Mouse (Mus musculus): ENCODE data around the gene Ergic3. TPM values are rescaled to one million over a fixed set of nuclear protein-coding genes. Genes with fewer than 3 reads are reported as not detected.

Ergic3 gene
- total RNA-seq (2021): 10 to 100 TPM; 52.9 to 53.0 TPM
- long read RNA-seq, experiment 1, transcript Ergic3-201 (13 exons, 1,377 nt): major isoform, 118 of 136 reads
- long read RNA-seq, experiment 1, partial matches to known transcripts: 9 of 136 reads
- long read RNA-seq, experiment 1, other reads (novel, unspliced or antisense): 7 of 136 reads
- long read RNA-seq, experiment 2, transcript Ergic3-201 (13 exons, 1,377 nt): major isoform, 115 of 129 reads
- long read RNA-seq, experiment 2, partial matches to known transcripts: 7 of 129 reads
- long read RNA-seq, experiment 2, other reads (novel, unspliced or antisense): 6 of 129 reads

DNA sequence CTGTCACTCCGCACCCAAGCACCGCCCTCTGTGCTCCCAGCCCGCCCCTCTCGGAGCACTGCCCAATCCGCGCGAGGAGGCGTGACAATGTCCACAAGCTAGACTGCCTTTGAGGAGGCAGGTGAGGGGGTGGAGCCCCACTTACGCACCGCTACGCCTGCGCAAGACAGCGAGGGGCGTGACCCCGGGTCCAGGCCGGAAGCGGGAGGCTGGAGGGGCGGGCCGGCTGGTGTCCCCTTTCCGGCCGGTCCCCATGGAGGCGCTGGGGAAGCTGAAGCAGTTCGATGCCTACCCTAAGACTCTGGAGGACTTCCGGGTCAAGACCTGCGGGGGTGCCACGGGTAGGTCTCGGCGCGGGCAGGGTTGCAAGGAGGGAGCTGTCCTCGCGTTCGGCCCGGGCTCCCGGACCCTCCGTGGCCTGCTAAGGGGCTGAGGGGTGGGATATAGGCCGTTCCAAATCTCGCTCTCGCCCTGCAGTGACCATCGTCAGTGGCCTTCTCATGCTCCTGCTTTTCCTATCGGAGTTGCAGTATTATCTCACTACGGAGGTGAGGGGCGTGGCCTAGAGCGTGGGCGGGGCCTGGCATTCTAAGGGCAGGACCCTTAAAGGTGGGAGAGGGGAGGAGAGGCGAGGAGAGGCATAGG, at the start of gene Ergic3, which contains the start of gene 6430550D23Rik:
Ergic3 (plus strand) TSS at position 158 of the 645 bp plus-strand sequence.
6430550D23Rik (minus strand) TSS at position 90 of the 645 bp plus-strand sequence.
- DNase-seq (ENCODE audit: low spot score): peak; percentile 99

DNA sequence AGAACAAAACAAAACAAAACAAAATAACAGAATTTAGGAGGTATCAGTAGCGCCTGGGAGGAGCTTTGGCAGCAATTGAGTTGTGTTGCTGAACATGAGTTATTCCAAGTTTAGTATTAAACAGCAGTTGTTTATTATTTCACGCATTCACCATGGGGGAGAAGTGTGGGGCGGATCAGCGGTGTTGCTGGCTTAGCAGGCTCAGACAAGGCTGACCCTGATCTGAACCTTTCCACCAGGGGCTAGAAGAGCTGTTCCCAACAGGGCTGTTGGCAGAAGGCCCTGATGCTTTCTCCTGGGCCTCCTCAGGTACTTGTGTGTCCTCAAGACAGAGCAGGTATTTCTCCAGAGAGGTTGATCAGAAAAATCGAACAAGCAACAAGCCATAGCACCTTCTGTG, 47.9 kb upstream of the Ergic3 start:
- no peak for DNase-seq (ENCODE audit: low spot score)

DNA sequence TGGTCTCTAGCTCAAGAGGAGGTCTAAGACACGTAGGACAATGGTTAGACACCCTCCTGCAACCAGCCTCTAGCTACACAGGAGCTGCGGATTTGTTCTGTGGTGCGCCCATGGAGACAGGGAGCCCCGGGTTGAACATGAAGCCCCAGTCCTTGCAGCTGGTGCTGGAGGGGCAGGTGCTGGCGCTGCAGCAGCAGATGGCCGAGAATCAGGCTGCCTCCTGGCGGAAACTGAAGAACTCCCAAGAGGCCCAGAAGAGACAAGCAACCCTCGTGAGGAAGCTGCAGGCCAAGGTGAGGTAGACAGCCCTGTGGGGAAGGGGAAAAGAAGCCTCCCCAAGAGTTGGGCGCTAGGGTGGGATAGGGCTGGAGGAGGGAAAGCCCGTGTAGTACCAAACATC, 46.0 kb upstream of the Ergic3 start:
- no peak for DNase-seq (ENCODE audit: low spot score)

DNA sequence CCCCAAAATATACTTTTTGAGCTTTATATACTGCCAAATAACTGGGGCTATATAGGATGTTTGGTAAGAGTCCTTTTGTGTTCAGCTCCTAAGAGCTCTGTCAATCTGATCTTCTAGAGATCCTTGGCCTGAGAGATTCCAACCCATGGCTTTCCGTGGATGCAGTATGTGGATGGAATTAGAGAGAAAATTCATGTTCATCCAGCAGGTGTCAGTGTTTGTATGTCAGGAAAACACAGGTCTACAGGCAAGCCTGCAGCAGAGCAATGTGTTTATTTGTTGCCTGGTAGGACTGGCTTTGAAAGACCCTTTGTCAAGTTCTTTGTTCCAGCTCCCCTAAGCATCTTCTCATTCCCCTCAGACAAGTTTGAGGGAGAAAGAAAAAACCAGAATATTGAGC, 44.9 kb upstream of the Ergic3 start:
- DNase-seq (ENCODE audit: low spot score): peak; percentile 31

DNA sequence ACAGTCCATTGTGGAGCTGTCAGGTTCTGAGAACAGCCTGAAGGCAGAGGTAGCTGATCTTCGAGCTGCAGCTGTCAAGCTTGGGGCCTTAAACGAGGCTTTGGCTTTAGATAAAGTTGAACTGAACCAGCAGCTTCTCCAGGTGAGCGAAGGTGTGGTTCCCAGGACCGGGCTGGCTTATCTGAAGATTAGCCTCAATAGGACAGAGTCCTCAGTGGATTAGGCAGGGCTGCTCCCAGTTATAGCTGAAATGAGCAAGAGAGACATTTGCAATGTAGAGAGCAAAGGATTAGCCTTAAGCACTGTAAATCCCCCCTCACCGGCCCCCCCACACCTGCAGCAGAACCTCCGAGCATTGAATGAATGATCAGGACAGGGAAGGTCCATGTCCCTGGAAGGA, 34.5 kb upstream of the Ergic3 start:
- DNase-seq (ENCODE audit: low spot score): no peak

DNA sequence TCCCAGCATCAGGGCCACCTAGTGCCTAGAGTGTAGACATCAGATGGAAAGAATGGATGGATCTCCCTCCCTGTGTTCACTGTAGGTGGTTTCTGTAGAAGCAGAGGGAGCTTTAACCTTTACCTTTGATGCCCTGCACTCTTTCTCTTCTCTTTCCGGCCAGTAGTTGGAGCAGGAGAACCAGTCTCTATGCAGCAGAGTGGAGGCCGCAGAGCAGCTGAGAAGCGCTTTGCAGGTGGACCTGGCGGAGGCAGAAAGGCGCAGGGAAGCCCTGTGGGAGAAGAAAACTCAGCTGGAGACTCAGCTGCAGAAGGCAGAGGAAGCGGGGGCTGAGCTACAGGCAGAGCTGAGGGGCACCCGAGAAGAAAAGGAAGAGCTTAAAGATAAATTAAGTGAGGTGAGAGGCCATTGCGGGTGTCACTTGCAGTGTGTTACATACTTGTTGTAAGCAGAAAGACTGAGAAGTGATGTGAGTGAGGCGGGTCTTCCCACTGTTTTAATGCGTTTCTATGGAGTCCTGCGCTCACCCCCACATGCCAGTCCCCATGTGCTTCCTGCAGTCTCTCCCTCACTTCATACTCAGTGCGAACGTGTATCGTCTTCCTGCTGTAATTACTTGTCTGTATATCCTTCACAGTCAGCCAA, 33.6 kb upstream of the Ergic3 start:
- DNase-seq (ENCODE audit: low spot score): no peak

DNA sequence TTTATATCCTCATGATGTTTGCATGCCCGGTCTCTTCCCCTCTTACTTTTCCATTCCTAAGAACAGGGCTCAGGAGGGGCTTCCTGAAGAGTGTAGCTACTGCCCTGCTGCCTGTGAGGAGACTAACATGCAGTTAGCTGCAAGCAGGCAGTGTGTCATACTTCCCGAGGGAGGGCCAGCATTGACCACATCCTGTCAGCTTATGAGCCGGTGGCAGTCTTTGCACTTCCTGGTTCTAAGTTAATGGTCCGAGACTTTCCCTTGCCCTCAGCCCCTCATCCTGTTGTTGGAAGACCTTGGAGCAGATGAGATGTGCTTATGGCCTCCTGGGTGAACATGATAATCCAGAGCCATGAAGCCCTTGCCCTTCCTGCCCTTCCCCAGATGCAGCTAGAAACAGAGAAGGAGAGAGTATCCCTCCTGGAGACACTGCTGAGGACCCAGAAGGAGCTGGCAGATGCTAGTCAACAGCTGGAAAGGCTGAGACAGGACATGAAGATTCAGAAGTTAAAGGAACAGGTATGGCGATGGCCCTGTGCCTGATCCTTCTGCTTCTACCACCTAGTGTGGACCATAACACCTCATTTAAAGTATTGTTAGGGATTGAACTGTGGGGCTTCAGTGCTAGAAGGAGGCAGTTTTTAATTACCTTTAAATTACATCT, 28.4 kb upstream of the Ergic3 start:
- no peak for DNase-seq (ENCODE audit: low spot score)

DNA sequence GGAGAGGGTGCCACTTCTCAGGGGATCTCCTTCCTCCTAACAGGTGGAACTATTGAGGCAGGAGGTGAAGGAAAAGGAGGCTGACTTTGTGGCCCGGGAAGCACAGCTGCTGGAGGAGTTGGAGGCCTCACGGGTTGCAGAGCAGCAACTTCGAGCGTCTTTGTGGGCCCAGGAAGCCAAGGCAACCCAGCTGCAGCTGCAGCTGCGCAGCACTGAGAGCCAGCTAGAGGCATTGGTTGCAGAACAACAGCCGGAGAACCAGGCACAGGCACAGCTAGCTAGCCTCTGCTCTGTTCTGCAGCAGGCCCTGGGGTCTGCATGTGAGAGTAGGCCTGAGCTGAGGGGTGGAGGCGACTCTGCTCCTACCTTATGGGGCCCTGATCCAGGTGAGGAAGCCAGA, 22.1 kb upstream of the Ergic3 start:
- no peak for DNase-seq (ENCODE audit: low spot score)

DNA sequence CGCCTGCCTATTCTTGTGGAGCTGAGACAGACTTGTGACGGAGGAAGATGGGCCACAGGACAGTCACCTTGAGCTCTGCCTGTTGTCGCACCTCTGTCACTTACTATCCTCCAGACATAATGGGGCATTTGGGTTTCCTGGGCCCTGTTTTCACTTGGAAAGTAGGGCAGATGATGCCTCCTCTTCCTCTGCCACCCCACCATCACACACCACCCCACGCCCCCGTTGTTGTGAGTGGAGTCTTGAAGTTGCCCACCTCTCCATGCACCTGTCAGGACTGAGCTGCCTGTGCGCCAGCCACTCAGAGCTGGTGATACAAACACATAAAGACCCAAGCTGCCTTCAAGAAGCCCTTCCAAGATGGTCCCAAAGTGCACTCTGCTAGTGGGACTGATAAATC, 20.7 kb upstream of the Ergic3 start:
- DNase-seq (ENCODE audit: low spot score): no peak

DNA sequence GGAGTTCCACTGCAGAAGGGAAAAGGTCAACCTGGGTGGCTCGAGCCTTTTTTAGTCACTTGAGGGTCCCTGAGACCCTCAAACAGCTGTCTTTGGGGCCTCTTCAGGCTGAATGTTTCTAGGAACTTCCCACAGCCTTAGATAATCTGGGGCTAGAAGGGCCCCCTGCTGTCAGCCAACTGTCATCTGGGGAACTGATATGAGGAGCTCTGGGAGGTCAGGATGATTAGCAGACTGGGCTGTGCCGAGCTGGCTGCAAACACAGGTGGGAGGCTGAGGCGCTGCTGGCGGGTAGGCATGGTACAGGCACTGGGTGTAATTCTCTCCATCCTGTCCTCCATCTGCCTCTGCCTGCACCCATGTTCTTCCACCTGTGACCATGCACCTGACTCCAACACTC, 18.8 kb upstream of the Ergic3 start:
- DNase-seq (ENCODE audit: low spot score): no peak

DNA sequence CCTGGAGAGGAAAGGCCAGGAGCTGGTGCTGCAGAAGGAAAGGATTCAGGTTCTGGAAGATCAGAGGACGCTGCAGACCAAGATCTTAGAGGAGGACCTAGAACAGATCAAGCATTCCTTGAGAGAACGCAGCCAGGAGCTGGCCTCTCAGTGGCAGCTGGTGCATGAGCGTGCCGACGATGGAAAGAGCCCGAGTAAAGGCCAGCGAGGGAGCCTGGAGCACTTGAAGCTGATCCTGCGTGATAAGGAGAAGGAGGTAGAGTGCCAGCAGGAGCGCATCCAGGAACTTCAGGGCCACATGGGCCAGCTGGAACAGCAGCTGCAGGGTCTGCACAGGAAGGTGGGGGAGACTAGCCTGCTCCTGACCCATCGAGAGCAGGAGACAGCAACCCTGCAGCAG, 16.7 kb upstream of the Ergic3 start:
- no peak for DNase-seq (ENCODE audit: low spot score)

DNA sequence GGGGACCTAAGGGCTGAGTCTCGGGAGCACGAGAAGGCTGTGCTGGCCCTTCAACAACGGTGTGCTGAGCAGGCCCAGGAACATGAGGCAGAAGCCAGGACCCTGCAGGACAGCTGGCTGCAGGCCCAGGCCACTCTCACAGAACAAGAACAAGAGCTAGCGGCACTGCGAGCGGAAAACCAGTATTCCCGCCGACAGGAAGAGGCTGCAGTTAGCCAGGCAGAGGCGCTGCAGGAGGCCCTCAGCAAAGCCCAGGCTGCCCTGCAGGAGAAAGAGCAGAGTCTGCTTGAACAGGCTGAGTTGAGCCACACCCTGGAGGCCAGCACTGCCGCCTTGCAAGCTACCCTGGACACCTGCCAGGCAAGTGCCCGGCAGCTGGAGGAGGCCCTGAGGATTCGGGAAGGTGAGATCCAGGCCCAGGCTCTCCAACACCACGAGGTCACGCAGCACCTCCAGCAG, 16.0 kb upstream of the Ergic3 start:
- peak; percentile 62 for DNase-seq (ENCODE audit: low spot score)

DNA sequence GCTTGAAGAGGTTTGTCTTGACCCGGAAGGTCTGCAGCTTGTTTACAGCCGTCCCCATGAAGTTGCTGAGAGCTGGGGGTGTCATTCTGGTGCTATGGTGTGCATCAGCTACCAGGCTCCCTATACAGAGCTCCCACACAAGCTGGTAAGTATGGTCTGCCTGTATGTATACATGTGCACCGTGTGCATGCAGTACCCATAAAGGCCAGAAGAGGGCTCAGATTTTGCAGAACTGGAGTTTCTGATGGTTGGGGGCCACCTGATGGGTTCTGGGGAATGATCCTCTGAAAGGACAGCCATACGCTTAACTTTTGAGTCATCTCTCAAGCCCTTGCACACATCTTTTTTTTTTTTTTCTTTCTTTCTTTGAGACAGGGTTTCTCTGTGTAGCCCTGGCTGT, 2.5 kb upstream of the Ergic3 start:
- no peak for DNase-seq (ENCODE audit: low spot score)

DNA sequence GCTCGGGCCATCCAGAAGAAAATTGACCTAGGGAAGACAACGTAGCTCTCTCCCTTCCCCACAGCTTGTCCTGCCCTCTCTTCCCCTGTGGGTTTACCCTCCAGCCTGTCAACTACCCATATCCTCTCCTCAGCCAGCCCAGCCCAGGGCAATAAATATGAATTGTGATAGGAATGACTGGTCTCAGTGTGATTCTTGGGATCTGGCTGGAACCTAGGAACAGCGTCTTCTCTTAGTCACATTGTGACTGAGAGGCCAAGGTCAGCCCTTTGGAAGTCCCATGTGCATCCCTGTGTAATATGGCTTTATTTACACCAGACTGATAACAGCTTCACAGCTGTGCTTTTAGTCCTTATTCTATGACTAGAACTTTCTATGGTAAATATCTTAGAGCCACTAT, 10.3 kb downstream of the Ergic3 start:
- no peak for DNase-seq (ENCODE audit: low spot score)

DNA sequence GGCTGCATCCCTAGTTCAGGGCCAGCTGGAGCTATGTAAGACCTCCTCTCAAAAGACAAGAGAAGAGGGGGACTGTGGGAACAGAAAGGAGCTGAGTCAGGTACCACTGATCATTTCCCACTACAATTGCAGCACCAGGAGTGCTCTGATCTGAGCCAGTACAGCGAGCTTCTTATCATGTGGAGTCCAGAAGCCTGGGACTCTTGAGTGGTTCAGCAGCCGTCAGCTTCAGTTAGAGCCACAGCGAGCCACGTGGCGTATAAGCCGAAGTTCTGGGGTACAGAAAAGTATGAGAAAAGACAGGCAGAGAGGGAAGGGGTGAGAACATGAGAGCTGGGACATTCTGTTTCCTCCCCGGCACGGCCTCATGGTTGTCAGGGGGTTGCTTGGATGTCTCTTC, 13.4 kb downstream of the Ergic3 start:
- DNase-seq (ENCODE audit: low spot score): no peak

DNA sequence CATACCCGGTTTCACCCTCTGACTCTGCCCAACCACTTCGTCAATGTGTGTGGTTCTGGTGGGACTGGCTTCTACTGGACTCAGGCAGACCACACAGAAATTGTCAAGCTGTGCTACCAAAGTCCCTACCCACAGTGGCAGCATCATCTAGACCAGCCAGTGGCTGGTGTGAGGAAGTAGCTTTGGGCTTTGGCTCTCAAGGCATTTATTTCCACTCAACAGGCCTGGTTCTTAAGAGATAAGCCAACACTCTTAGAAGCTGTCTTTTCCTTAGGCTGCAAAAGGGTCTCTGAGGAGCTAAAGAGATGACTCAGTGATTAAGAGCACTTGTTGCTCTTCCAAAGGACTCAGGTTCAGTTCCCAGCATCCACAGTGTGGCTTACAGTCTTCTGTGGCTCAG, 13.9 kb downstream of the Ergic3 start:
- DNase-seq (ENCODE audit: low spot score): no peak

DNA sequence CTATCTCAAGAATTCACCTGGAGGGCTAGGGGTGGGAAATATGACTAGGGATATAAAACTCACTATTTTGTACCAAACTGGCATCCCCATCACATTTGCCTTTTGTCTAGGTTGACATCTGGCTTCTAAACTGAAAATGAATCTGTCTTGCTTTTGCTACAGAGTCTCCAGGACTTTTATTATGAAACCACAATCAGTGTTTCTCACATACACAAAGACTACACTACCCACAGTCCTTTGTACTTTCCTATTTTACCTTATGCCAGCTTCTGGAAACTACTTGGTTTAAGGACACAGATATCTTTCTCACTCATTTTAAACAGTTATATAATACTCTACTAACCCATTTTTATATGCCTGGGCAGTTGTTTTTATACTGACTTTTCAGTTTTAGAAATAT, 17.6 kb downstream of the Ergic3 start:
- DNase-seq (ENCODE audit: low spot score): no peak

DNA sequence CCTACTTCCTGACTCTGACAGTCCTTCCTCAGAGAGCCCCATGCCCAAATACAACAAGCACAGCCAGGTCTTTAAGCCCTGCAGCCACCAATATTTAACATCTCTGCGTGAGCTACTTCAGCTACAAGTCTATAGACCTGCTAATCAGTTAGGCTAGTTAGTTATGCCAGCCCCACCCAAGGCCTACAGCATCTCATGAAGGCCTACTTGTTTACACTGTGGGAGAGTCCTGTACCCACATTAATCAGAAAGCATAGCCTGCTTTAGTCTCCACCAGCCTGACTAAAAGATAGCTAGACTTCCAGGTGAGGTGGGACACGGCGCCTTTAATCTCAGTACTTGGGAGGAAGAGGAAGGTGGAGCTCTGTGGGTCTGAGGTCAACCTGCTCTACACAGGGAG, 31.5 kb downstream of the Ergic3 start:
- DNase-seq (ENCODE audit: low spot score): no peak

DNA sequence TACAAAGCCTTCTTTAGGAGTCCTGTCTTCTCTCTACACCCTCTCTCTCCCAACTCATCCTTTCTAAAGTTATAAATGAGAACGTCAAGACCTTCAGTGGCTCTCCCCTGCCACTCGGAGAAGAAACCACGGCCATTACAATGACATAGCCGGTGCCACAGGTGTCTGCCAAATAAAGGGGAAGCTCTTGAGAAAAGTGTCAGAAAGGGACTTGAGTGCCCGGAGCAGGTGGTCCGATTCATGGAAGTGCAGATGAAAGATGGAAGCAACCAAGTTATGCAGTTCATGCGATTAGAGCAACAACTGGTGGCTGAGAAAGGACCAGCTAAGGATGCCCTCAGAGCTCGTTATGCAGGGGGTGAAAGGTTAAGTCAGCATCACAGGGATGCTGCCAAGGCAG, 35.1 kb downstream of the Ergic3 start:
- DNase-seq (ENCODE audit: low spot score): no peak

DNA sequence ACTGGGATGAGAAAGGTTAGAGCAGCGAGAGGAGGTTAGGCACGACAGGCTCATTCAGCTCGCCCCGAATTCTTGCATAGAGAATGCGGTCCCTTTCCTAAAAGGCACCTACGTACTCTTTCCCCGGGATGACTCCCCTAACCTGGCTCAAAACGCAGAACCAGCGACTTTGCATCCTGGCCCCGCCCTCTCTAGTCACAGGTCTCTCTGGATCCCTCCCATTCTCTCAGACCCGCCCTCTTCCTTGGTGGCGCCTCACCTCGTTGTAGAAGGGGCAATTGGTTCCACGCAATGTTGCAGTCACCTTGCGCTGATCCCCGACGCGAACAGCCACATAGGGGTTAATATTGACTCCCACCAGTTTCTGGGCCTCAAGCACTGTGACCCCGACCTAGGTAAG, 40.1 kb downstream of the Ergic3 start:
- no peak for DNase-seq (ENCODE audit: low spot score)

DNA sequence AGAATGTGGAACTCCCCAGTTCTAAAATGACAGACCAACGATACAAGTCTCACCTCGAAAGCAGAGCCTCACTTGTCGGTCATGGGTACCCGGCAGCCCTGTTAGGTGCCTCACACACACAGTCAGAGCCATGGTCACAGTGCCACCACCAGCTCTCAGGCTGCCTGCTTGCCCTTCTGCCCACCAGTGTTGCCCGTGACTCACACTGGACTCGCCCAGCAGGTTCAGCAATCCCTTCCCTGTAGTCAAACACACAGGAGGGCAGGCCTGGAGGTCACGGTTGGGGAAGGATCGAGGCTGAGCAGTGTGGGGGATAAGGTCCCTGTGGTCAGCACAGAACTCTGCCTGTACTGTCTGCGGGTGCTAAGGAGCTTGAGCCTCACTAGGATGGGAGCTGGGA, 45.0 kb downstream of the Ergic3 start, which contains the start of gene Fer1l4:
Fer1l4 (minus strand) TSS at position 132 of the 400 bp plus-strand sequence.
- no peak for DNase-seq (ENCODE audit: low spot score)

All from gastrocnemius, adult 18-20 months (tissue).